Mouse (Mus musculus): ENCODE data around the gene Irx3. TPM values are rescaled to one million over a fixed set of nuclear protein-coding genes. Genes with fewer than 3 reads are reported as not detected.

The Irx3 gene
- total and polyA plus RNA-seq, 2 experiments = 0.18 to 0.31 TPM

GRCm38 (mm10) chr8:91755566-91755965, 46.3 kb downstream of the Irx3 start:
- 87% methylated on average over 7 of the region's 7 CpGs for WGBS
- DNase-seq (ENCODE audit: extremely low read depth, low read depth, low spot score) = no peak
- H3K27ac ChIP-seq (replicated peaks; ENCODE audit: insufficient read depth, low read depth, low read length) = no peak overlapping the region

GRCm38 (mm10) chr8:91755062-91755461, 46.8 kb downstream of the Irx3 start:
- 71% methylated on average over 9 of the region's 9 CpGs for WGBS
- DNase-seq (ENCODE audit: extremely low read depth, low read depth, low spot score) = no peak

More at GRCm38 (mm10) chr8:91755566-91755965, 46.3 kb downstream of the Irx3 start:
- Histone ChIP-seq H3K79me2 (ENCODE audit: control insufficient read depth, insufficient read depth, low read length) (no peaks in the 10 kb centered on the region), H3K9ac (ENCODE audit: low read depth, low read length) (no peak overlapping the region), H3K4me1 (ENCODE audit: control insufficient read depth, insufficient read depth, low read length) (no peaks in the 10 kb centered on the region), H3K27me3 (ENCODE audit: control insufficient read depth, insufficient read depth, low read length) (no peaks in the 10 kb centered on the region), H3K4me3 (ENCODE audit: insufficient read depth, low read depth, low read length) (no peak overlapping the region), H3K36me3 (ENCODE audit: control insufficient read depth, insufficient read depth, low read length) (no peaks in the 10 kb centered on the region)
- TF ChIP-seq POLR2A (IDR thresholded peaks at IDR 0.05; ENCODE audit: extremely low read depth, insufficient read depth, low read length) (no peak), CTCF (IDR thresholded peaks at IDR 0.05; ENCODE audit: low read depth, low read length) (no peak)

GRCm38 (mm10) chr8:91750794-91751125, 51.1 kb downstream of the Irx3 start:
- Histone ChIP-seq H3K27ac (replicated peaks; ENCODE audit: insufficient read depth, low read depth, low read length) (no peak overlapping the region), H3K4me1 (ENCODE audit: control insufficient read depth, insufficient read depth, low read length) (no peaks in the 10 kb centered on the region), H3K79me2 (ENCODE audit: control insufficient read depth, insufficient read depth, low read length) (no peaks in the 10 kb centered on the region), H3K36me3 (ENCODE audit: control insufficient read depth, insufficient read depth, low read length) (no peaks in the 10 kb centered on the region), H3K27me3 (ENCODE audit: control insufficient read depth, insufficient read depth, low read length) (no peaks in the 10 kb centered on the region), H3K9ac (ENCODE audit: low read depth, low read length) (no peak overlapping the region), H3K4me3 (ENCODE audit: insufficient read depth, low read depth, low read length) (no peak overlapping the region)
- WGBS = 86% methylated on average over 7 of the region's 7 CpGs
- no peak for DNase-seq (ENCODE audit: extremely low read depth, low read depth, low spot score)
- TF ChIP-seq POLR2A (IDR thresholded peaks at IDR 0.05; ENCODE audit: extremely low read depth, insufficient read depth, low read length) (no peak), CTCF (IDR thresholded peaks at IDR 0.05; ENCODE audit: low read depth, low read length) (no peak)

More at GRCm38 (mm10) chr8:91755062-91755461, 46.8 kb downstream of the Irx3 start:
- no peaks in the 10 kb centered on the region for H3K36me3 ChIP-seq (ENCODE audit: control insufficient read depth, insufficient read depth, low read length)
- H3K4me3 ChIP-seq (ENCODE audit: insufficient read depth, low read depth, low read length) = no peak overlapping the region
- H3K27me3 ChIP-seq (ENCODE audit: control insufficient read depth, insufficient read depth, low read length) = no peaks in the 10 kb centered on the region
- TF ChIP-seq POLR2A (IDR thresholded peaks at IDR 0.05; ENCODE audit: extremely low read depth, insufficient read depth, low read length) (no peak), CTCF (IDR thresholded peaks at IDR 0.05; ENCODE audit: low read depth, low read length) (no peak)
- H3K27ac ChIP-seq (replicated peaks; ENCODE audit: insufficient read depth, low read depth, low read length) = no peak overlapping the region
- no peaks in the 10 kb centered on the region for H3K79me2 ChIP-seq (ENCODE audit: control insufficient read depth, insufficient read depth, low read length)
- H3K9ac ChIP-seq (ENCODE audit: low read depth, low read length) = no peak overlapping the region
- no peaks in the 10 kb centered on the region for H3K4me1 ChIP-seq (ENCODE audit: control insufficient read depth, insufficient read depth, low read length)

- Histone ChIP-seq H3K4me3 (ENCODE audit: insufficient read depth, low read depth, low read length) (no peak overlapping the region), H3K79me2 (ENCODE audit: control insufficient read depth, insufficient read depth, low read length) (no peaks in the 10 kb centered on the region), H3K36me3 (ENCODE audit: control insufficient read depth, insufficient read depth, low read length) (no peaks in the 10 kb centered on the region), H3K27ac (replicated peaks; ENCODE audit: insufficient read depth, low read depth, low read length) (no peak overlapping the region), H3K4me1 (ENCODE audit: control insufficient read depth, insufficient read depth, low read length) (no peaks in the 10 kb centered on the region), H3K9ac (ENCODE audit: low read depth, low read length) (no peak overlapping the region), H3K27me3 (ENCODE audit: control insufficient read depth, insufficient read depth, low read length) (no peaks in the 10 kb centered on the region)
- WGBS = 90% methylated on average over 15 of the region's 15 CpGs
- DNase-seq (ENCODE audit: extremely low read depth, low read depth, low spot score) = no peak
- TF ChIP-seq POLR2A (IDR thresholded peaks at IDR 0.05; ENCODE audit: extremely low read depth, insufficient read depth, low read length) (no peak), CTCF (IDR thresholded peaks at IDR 0.05; ENCODE audit: low read depth, low read length) (no peak)
These were observed 51.6 kb downstream of the Irx3 start for GRCm38 (mm10) chr8:91750096-91750793.

GRCm38 (mm10) chr8:91749412-91749811, 52.5 kb downstream of the Irx3 start:
- Histone ChIP-seq H3K79me2 (ENCODE audit: control insufficient read depth, insufficient read depth, low read length) (no peaks in the 10 kb centered on the region), H3K27ac (replicated peaks; ENCODE audit: insufficient read depth, low read depth, low read length) (no peak overlapping the region), H3K4me3 (ENCODE audit: insufficient read depth, low read depth, low read length) (no peak overlapping the region), H3K36me3 (ENCODE audit: control insufficient read depth, insufficient read depth, low read length) (no peaks in the 10 kb centered on the region), H3K27me3 (ENCODE audit: control insufficient read depth, insufficient read depth, low read length) (no peaks in the 10 kb centered on the region), H3K4me1 (ENCODE audit: control insufficient read depth, insufficient read depth, low read length) (no peaks in the 10 kb centered on the region), H3K9ac (ENCODE audit: low read depth, low read length) (no peak overlapping the region)
- WGBS = 75% methylated on average over 5 of the region's 5 CpGs
- DNase-seq (ENCODE audit: extremely low read depth, low read depth, low spot score) = no peak
- no peak for TF ChIP-seq CTCF (IDR thresholded peaks at IDR 0.05; ENCODE audit: low read depth, low read length)
- no peak for TF ChIP-seq POLR2A (IDR thresholded peaks at IDR 0.05; ENCODE audit: extremely low read depth, insufficient read depth, low read length)

Data from liver, adult 2 months (tissue).